In the genomic region with DNA sequence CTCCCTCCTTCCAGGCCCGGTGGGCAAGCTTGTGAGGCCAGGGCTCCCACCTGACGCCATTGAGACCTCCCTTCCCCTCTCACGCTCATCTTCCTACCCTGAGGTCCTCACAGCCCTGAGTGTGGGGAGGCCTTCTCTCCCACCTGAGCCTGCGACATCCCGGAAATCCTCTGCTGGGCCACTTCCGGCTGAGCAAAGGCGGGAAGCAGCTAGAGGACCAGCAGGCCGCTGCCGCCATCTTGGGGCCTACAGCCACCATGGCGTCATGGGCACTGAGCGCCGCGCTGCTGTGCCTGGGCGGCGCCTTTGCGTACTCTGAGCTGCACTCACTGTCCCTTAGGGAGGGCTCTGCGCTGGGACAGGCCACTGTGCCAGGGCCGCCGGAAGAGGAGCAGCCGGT, we compare ENCODE assay signal across 27 mouse cellular contexts. TPM values are rescaled to one million over a fixed set of nuclear protein-coding genes. Genes with fewer than 3 reads are reported as not detected.
A peak's percentile ranks its signal among the peaks of the same experiment; 100 is the strongest.
DNase-seq lines count a peak whose midpoint lies in the region; ATAC-seq and TF ChIP-seq lines count a peak whose summit lies in the region.
"Had no signal": no experiment of that assay in that cellular context is flagged by ENCODE, and none has a peak within 500 bp of the region (broad histone marks: within the 10 kb centered on the region; RNA-seq: fewer than 3 reads in every experiment).

TSS of gene Tmprss12 (plus strand) at position 212 of the 400 bp plus-strand sequence.

- no peak within 1 kb of the TSS for H3K4me3 ChIP-seq in heart, embryonic 12.5 days
- H3K4me3 ChIP-seq in E14TG2a.4 (replicated peaks; ENCODE audit: low read length) (peak within 1 kb of the TSS; percentile 68), G1E (ENCODE audit: low read depth, low read length) (peak within 1 kb of the TSS; percentile 29; the same call in 1 of the 2 replicates)
- H3K4me3 ChIP-seq: embryonic facial prominence, embryonic 13.5 days; forebrain, embryonic 12.5 days; heart, adult 2 months; hindbrain, embryonic 10.5 days had no signal

- H3K9ac ChIP-seq in heart, embryonic 12.5 days, result no peak within 1 kb of the TSS
- H3K9ac ChIP-seq: embryonic facial prominence, embryonic 13.5 days; forebrain, embryonic 12.5 days; hindbrain, embryonic 14.5 days had no signal

- ATAC-seq in heart, embryonic 12.5 days (ENCODE audit: insufficient number of reproducible peaks, low FRiP score), result no peak
- ATAC-seq in G1E (ENCODE audit: extremely low read depth, insufficient number of reproducible peaks, low FRiP score, poor library complexity, severe bottlenecking), result no peak
- ATAC-seq: CD4-positive, CD25-positive, alpha-beta regulatory T cell, adult 4 months; forebrain, embryonic 16.5 days had no signal

- no peaks in the 10 kb centered on the region for H3K36me3 ChIP-seq in heart, embryonic 12.5 days
- H3K36me3 ChIP-seq in E14TG2a.4 (ENCODE audit: insufficient read depth, low read length) (peaks cover 17% of the 10 kb centered on the region), G1E (replicated peaks) (no peaks in the 10 kb centered on the region)
- H3K36me3 ChIP-seq: embryonic facial prominence, embryonic 13.5 days; forebrain, embryonic 12.5 days; hindbrain, embryonic 10.5 days had no signal

- 0 out of 2 replicates have a peak, but pooled peaks cover 6% of the 10 kb centered on the region for H3K9me3 ChIP-seq in heart, embryonic 12.5 days (replicated peaks)
- peaks cover 13% of the 10 kb centered on the region for H3K9me3 ChIP-seq in E14TG2a.4 (ENCODE audit: low read length)
- peaks cover 10% of the 10 kb centered on the region for H3K9me3 ChIP-seq in G1E (replicated peaks)
- H3K9me3 ChIP-seq: embryonic facial prominence, embryonic 13.5 days; forebrain, embryonic 12.5 days had no signal

- WGBS in heart, embryonic 12.5 days, result 91% methylated on average over 20 of the region's 20 CpGs

- H3K27ac ChIP-seq in heart, embryonic 12.5 days (ENCODE audit: poor library complexity, severe bottlenecking), result no peak within 1 kb of the TSS
- H3K27ac ChIP-seq: embryonic facial prominence, embryonic 13.5 days; forebrain, embryonic 12.5 days; heart, adult 2 months; hindbrain, embryonic 10.5 days; hindbrain, embryonic 14.5 days had no signal

- no peaks in the 10 kb centered on the region for H3K4me1 ChIP-seq in heart, embryonic 12.5 days (replicated peaks)
- peaks cover 41% of the 10 kb centered on the region for H3K4me1 ChIP-seq in E14TG2a.4 (replicated peaks; ENCODE audit: low read depth, low read length)
- H3K4me1 ChIP-seq in G1E (ENCODE audit: insufficient read depth, low read depth, low read length), result peaks cover 2% of the 10 kb centered on the region; the same call in 1 of the 2 replicates
- H3K4me1 ChIP-seq: embryonic facial prominence, embryonic 13.5 days; forebrain, embryonic 12.5 days; hindbrain, embryonic 10.5 days had no signal

- TF ChIP-seq CTCF in E14TG2a.4 (conservative IDR thresholded peaks at IDR 0.05; ENCODE audit: low read length), result no peak
- no peak for TF ChIP-seq CTCF in G1E (IDR thresholded peaks at IDR 0.05; ENCODE audit: low read depth, low read length)

- DNase-seq in heart, adult 11 months, result peak; percentile 83
- no peak for DNase-seq in G1E (ENCODE audit: low spot score)
- DNase-seq in testis, postnatal 14 days (ENCODE audit: low spot score), result peak; percentile 84
- no peak for DNase-seq in left cerebral cortex, adult 9 months (ENCODE audit: low spot score in 2 of 2)
- DNase-seq in left cerebral cortex, postnatal 4 days, result no peak
- DNase-seq: adrenal gland, adult 2 months; adrenal gland, postnatal 25 days; B cell, adult 2 months; cerebellum, adult 18-20 months; cerebellum, adult 9-11 months; cerebellum, postnatal 36 days; gastrocnemius, postnatal 10 days; heart, adult 2 months had no signal

- no peak within 1 kb of the TSS for H3K4me2 ChIP-seq in heart, embryonic 12.5 days
- H3K4me2 ChIP-seq: embryonic facial prominence, embryonic 13.5 days; forebrain, embryonic 12.5 days; heart, embryonic 11.5 days; hindbrain, embryonic 14.5 days had no signal

- intact Hi-C loops in left cerebral cortex, postnatal 4 days (cut with DNase I), result no loop called here

- H3K27me3 ChIP-seq in heart, embryonic 12.5 days (replicated peaks), result peaks cover 3% of the 10 kb centered on the region
- no peaks in the 10 kb centered on the region for H3K27me3 ChIP-seq in E14TG2a.4 (ENCODE audit: insufficient read depth, low read length)
- peaks cover 6% of the 10 kb centered on the region; the same call in 1 of the 2 replicates for H3K27me3 ChIP-seq in G1E (ENCODE audit: insufficient read depth, low read length)
- H3K27me3 ChIP-seq: embryonic facial prominence, embryonic 13.5 days; forebrain, embryonic 12.5 days had no signal

RNA-seq across cellular contexts. Expression of gene Tmprss12, which starts in this region (rescaled TPM):
- polyA plus RNA-seq in heart, embryonic 12.5 days (2016; fragmentation: Nextera tagmentation; extraction: Ambion mirVana), result not detected in 2 replicates
- total RNA-seq in G1E (2014; fragmentation: Nextera tagmentation), result not detected in 2 replicates
- 0.12 TPM in 1 of 2 replicates, not detected in the other for total RNA-seq in G1E (2017)
- polyA plus RNA-seq in G1E (2012), result not detected in 2 replicates
- total RNA-seq in left cerebral cortex, postnatal 4 days (2021), result not detected
- total RNA-seq: adrenal gland, adult 2 months; adrenal gland, postnatal 25 days; gastrocnemius, postnatal 10 days; gastrocnemius, postnatal 4 days; heart, adult 2 months; heart, postnatal 25 days; MEL had no signal
- polyA plus RNA-seq: adrenal gland, adult 2 months; CD4-positive, CD25-positive, alpha-beta regulatory T cell, adult 4 months; embryonic facial prominence, embryonic 13.5 days; forebrain, embryonic 12.5 days; forebrain, embryonic 16.5 days; frontal cortex, adult 2 months; heart, adult 2 months; heart, embryonic 11.5 days; heart, embryonic 16.5 days; hindbrain, embryonic 10.5 days; hindbrain, embryonic 14.5 days had no signal

Comparison
In these comparisons a context has a peak if more than half of its experiments do, and no peak if none do; other contexts are left out.
1. DNase-seq: peak in heart, adult 11 months (single experiment) and testis, postnatal 14 days (single experiment); none in G1E (single experiment), left cerebral cortex, adult 9 months (0 of 2) and left cerebral cortex, postnatal 4 days (single experiment).